Mouse (Mus musculus): ENCODE measurements around the gene Rhcg. TPM values are rescaled to one million over a fixed set of nuclear protein-coding genes. Genes with fewer than 3 reads are reported as not detected.
A peak's percentile ranks its signal among the peaks of the same experiment; 100 is the strongest.

The Rhcg gene
- polyA plus RNA-seq, 1 experiment from 2014 or later = 0.75 TPM

DNA sequence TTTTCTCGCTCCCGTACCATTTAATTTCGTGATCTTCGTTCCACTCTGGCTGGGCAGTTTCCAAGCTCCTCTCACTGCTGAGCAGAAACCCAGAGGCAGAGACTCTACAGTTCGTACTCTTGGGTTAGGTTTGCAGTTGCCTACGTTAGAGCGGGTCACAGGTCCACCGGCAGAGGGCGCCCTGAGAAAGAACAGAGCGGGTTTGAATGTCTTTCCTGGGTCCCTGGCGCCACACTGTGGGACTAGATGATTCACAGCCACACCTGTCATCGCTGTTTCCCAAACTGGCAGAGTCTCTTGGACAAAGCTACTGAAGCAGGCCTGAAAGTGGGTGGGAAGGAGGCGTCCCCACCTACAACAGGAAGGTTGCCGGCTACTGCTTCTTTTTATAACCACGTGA is 70.4 kb downstream of the Rhcg start:
- Histone ChIP-seq H3K9ac (ENCODE audit: low read length) (no peak overlapping the region), H3K4me1 (ENCODE audit: control insufficient read depth, insufficient read depth, low read length) (peaks cover 51% of the 10 kb centered on the region), H3K9me3 (ENCODE audit: control insufficient read depth, low read length) (no peaks in the 10 kb centered on the region), H3K36me3 (ENCODE audit: control insufficient read depth, insufficient read depth, low read length) (no peaks in the 10 kb centered on the region), H3K27ac (ENCODE audit: low read depth, low read length) (no peak overlapping the region; the same call in 1 of the 2 replicates), H3K4me3 (ENCODE audit: low read depth, low read length) (no peak overlapping the region), H3K27me3 (ENCODE audit: control insufficient read depth, insufficient read depth, low read length) (peaks cover 68% of the 10 kb centered on the region), H3K4me2 (no peak overlapping the region)
- ATAC-seq (ENCODE audit: low FRiP score) (peak; percentile 68; the same call in 1 of the 2 replicates), DNase-seq (ENCODE audit: low spot score, missing footprints) (peak; percentile 99)
- 2% methylated on average over 15 of the region's 15 CpGs for WGBS

GRCm38 (mm10) chr7:79545066-79545400 is 72.4 kb downstream of the Rhcg start:
- Histone ChIP-seq H3K36me3 (ENCODE audit: control insufficient read depth, insufficient read depth, low read length) (no peaks in the 10 kb centered on the region), H3K27ac (ENCODE audit: low read depth, low read length) (peak overlapping the region; percentile 85; the same call in 1 of the 2 replicates), H3K4me3 (ENCODE audit: low read depth, low read length) (no peak overlapping the region), H3K27me3 (ENCODE audit: control insufficient read depth, insufficient read depth, low read length) (peaks cover 79% of the 10 kb centered on the region), H3K9ac (ENCODE audit: low read length) (peak overlapping the region; percentile 70), H3K4me2 (peak overlapping the region; percentile 50; the same call in 1 of the 2 replicates), H3K9me3 (ENCODE audit: control insufficient read depth, low read length) (no peaks in the 10 kb centered on the region), H3K4me1 (ENCODE audit: control insufficient read depth, insufficient read depth, low read length) (peaks cover 50% of the 10 kb centered on the region)
- ATAC-seq (ENCODE audit: low FRiP score) = no peak
- WGBS = 2% methylated on average over 7 of the region's 7 CpGs
- DNase-seq (ENCODE audit: low spot score, missing footprints) = peak; percentile 96

DNA sequence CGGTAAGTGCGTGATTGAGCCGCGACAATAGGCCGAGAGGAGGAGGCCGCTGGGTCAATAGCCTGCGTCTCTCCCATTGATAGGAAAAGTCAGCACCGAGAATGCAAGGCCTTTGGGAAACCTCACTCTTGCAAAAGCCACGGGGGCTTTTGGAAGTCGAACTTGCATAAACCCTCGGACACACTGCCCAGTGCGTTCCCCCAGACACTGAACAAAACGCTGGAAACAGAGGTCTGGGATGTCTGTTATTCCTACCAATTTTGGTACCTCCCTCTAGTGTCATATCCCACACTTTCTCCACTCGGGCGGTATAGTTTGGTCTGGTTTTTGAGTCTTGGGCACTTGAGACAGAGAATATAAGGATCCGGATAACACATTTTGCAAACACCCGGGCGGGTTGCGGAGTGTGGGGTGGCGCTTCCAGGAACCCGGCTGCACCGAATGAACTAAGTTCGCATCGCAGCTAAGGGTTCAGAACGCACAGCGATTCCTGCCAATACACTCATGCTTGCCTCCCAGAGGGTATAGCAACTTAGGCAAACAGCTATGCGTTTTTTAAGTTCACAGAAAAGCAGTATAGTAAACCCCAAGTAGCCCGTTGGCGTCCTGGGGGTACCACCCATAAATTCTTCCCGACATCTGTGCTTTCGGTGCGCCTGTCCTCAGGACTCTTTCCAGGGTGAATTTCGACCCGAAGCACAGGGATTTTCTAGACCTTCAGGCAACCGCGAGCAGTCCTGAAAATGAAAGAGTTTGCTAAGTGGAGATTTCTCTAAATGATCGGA is 73.0 kb downstream of the Rhcg start:
- peaks cover 44% of the 10 kb centered on the region for H3K4me1 ChIP-seq (ENCODE audit: control insufficient read depth, insufficient read depth, low read length)
- under 1% methylated on average over 37 of the region's 37 CpGs for WGBS
- H3K9me3 ChIP-seq (ENCODE audit: control insufficient read depth, low read length) = no peaks in the 10 kb centered on the region
- DNase-seq (ENCODE audit: low spot score, missing footprints) = peak; percentile 97
- 0 out of 2 replicates have a peak overlapping the region, but pooled peaks have one; percentile 19 for H3K4me3 ChIP-seq (ENCODE audit: low read depth, low read length)
- H3K9ac ChIP-seq (ENCODE audit: low read length) = peak overlapping the region; percentile 70
- H3K27me3 ChIP-seq (ENCODE audit: control insufficient read depth, insufficient read depth, low read length) = peaks cover 82% of the 10 kb centered on the region
- peak overlapping the region; percentile 50 for H3K4me2 ChIP-seq
- no peaks in the 10 kb centered on the region for H3K36me3 ChIP-seq (ENCODE audit: control insufficient read depth, insufficient read depth, low read length)
- peak overlapping the region; percentile 85 for H3K27ac ChIP-seq (ENCODE audit: low read depth, low read length)
- ATAC-seq (ENCODE audit: low FRiP score) = 0 out of 2 replicates have a peak, but pooled peaks have one; percentile 12

Other genes starting within 250 kb of the Rhcg start
- 0.52 and 0.63 TPM in 2 replicates for gene Rlbp1, start 230.6 kb downstream of the Rhcg start, polyA plus RNA-seq (2014; fragmentation: Nextera tagmentation; extraction: Ambion mirVana)
- gene Fanci, start 225.7 kb downstream of the Rhcg start, polyA plus RNA-seq (2014; fragmentation: Nextera tagmentation; extraction: Ambion mirVana) = 18.7 and 20.2 TPM in 2 replicates
- 24.0 and 26.7 TPM in 2 replicates for gene Polg, start 151.3 kb downstream of the Rhcg start, polyA plus RNA-seq (2014; fragmentation: Nextera tagmentation; extraction: Ambion mirVana)
- 14.8 and 16.0 TPM in 2 replicates for gene Ticrr, start 42.5 kb upstream of the Rhcg start, polyA plus RNA-seq (2014; fragmentation: Nextera tagmentation; extraction: Ambion mirVana)
- gene Kif7, start 98.1 kb upstream of the Rhcg start, polyA plus RNA-seq (2014; fragmentation: Nextera tagmentation; extraction: Ambion mirVana) = 2.8 and 4.7 TPM in 2 replicates
- not detected in 2 replicates for gene Plin1, start 115.2 kb upstream of the Rhcg start, polyA plus RNA-seq (2014; fragmentation: Nextera tagmentation; extraction: Ambion mirVana)
- gene Pex11a, start 125.5 kb upstream of the Rhcg start, polyA plus RNA-seq (2014; fragmentation: Nextera tagmentation; extraction: Ambion mirVana) = 8.4 TPM in 2 replicates
- gene Wdr93, start 125.5 kb upstream of the Rhcg start, polyA plus RNA-seq (2014; fragmentation: Nextera tagmentation; extraction: Ambion mirVana) = 0.33 and 0.39 TPM in 2 replicates
- not detected in 2 replicates for gene Mesp1, start 176.1 kb upstream of the Rhcg start, polyA plus RNA-seq (2014; fragmentation: Nextera tagmentation; extraction: Ambion mirVana)
- gene Mesp2, start 193.1 kb upstream of the Rhcg start, polyA plus RNA-seq (2014; fragmentation: Nextera tagmentation; extraction: Ambion mirVana) = 0.40 TPM in 2 replicates
- gene Anpep, start 243.4 kb upstream of the Rhcg start, polyA plus RNA-seq (2014; fragmentation: Nextera tagmentation; extraction: Ambion mirVana) = 3.4 and 5.6 TPM in 2 replicates